23 mouse cellular contexts compared by ENCODE assay signal in the genomic region with DNA sequence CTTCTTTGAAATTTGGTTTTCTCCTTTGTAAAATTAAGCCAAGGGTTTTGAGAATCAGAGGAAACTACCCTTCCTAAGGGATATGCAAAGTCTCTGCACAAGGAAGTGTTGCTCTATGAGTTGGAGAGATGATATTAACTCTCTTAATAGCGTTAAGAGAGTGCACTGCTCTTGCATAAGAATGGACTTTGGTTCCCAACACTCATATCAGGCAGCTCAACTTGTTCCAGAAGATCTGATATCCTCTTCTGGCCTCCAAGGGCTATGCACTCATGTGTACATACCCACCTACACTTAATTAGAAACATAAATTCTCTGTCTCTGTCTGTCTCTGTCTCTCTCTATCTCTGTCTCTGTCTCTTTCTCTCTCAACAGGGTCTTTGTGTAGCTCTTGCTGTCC.
A peak's percentile ranks its signal among the peaks of the same experiment; 100 is the strongest.
DNase-seq lines count a peak whose midpoint lies in the region; ATAC-seq and TF ChIP-seq lines count a peak whose summit lies in the region.
"Had no signal": no experiment of that assay in that cellular context is flagged by ENCODE, and none has a peak within 500 bp of the region (broad histone marks: within the 10 kb centered on the region; RNA-seq: fewer than 3 reads in every experiment).

No protein-coding gene starts in this region.

- ATAC-seq in liver, postnatal 0 days, result no peak
- ATAC-seq in intestine, embryonic 15.5 days, result peak; percentile 90
- peak; percentile 91 for ATAC-seq in intestine, postnatal 0 days
- peak; percentile 91 for ATAC-seq in stomach, postnatal 0 days (ENCODE audit: low FRiP score, low TSS enrichment)
- ATAC-seq in inflammation-experienced regulatory T-cells, adult 6 months, result no peak
- ATAC-seq: activated CD4-positive, CD25-positive, alpha-beta regulatory T cell, adult 4 months; forebrain, embryonic 13.5 days; Patski had no signal

- H3K36me3 ChIP-seq in liver, adult 2 months (ENCODE audit: control insufficient read depth, insufficient read depth, low read length), result no peaks in the 10 kb centered on the region
- H3K36me3 ChIP-seq in liver, postnatal 0 days (replicated peaks; ENCODE audit: insufficient read depth, low read length), result no peaks in the 10 kb centered on the region
- H3K36me3 ChIP-seq in intestine, embryonic 15.5 days, result no peaks in the 10 kb centered on the region
- H3K36me3 ChIP-seq in intestine, postnatal 0 days (ENCODE audit: control insufficient read depth, insufficient read depth), result no peaks in the 10 kb centered on the region
- no peaks in the 10 kb centered on the region for H3K36me3 ChIP-seq in stomach, postnatal 0 days (ENCODE audit: control insufficient read depth, insufficient read depth, low read length)
- H3K36me3 ChIP-seq: embryonic facial prominence, embryonic 10.5 days; embryonic facial prominence, embryonic 12.5 days; G1E had no signal

- no peak for TF ChIP-seq POLR2A in liver, adult 2 months (IDR thresholded peaks at IDR 0.05; ENCODE audit: extremely low read depth, insufficient read depth, low read length)

- no peak for TF ChIP-seq EP300 in liver, postnatal 0 days (IDR thresholded peaks at IDR 0.05; ENCODE audit: low read depth)
- TF ChIP-seq EP300 in stomach, postnatal 0 days (optimal IDR thresholded peaks at IDR 0.05), result no peak

- H3K4me1 ChIP-seq in liver, adult 2 months (ENCODE audit: control insufficient read depth, insufficient read depth, low read length), result no peaks in the 10 kb centered on the region
- H3K4me1 ChIP-seq in liver, postnatal 0 days (ENCODE audit: insufficient read depth), result no peaks in the 10 kb centered on the region
- no peaks in the 10 kb centered on the region for H3K4me1 ChIP-seq in intestine, embryonic 15.5 days (replicated peaks)
- H3K4me1 ChIP-seq in intestine, postnatal 0 days (replicated peaks; ENCODE audit: control insufficient read depth, insufficient read depth, low read length), result no peaks in the 10 kb centered on the region
- H3K4me1 ChIP-seq in stomach, postnatal 0 days (replicated peaks; ENCODE audit: control insufficient read depth, insufficient read depth), result no peaks in the 10 kb centered on the region
- H3K4me1 ChIP-seq: embryonic facial prominence, embryonic 10.5 days; embryonic facial prominence, embryonic 12.5 days; forebrain, embryonic 13.5 days had no signal

- TF ChIP-seq CTCF in liver, adult 2 months (IDR thresholded peaks at IDR 0.05; ENCODE audit: low read depth, low read length), result no peak
- no peak for TF ChIP-seq CTCF in liver, postnatal 0 days (IDR thresholded peaks at IDR 0.05; ENCODE audit: low read depth)
- peak; percentile 27 for TF ChIP-seq CTCF in intestine, postnatal 0 days (IDR thresholded peaks at IDR 0.05; ENCODE audit: low read depth)
- no peak for TF ChIP-seq CTCF in stomach, postnatal 0 days (IDR thresholded peaks at IDR 0.05; ENCODE audit: low read depth)

- H3K79me2 ChIP-seq in liver, adult 2 months (ENCODE audit: control insufficient read depth, insufficient read depth, low read length), result no peaks in the 10 kb centered on the region

- 21% methylated on average over 1 of the region's 1 CpGs for WGBS in liver, adult 2 months
- 36% methylated on average over 1 of the region's 1 CpGs for WGBS in liver, postnatal 0 days (ENCODE audit: insufficient replicate concordance)
- WGBS in intestine, embryonic 15.5 days, result 35% methylated on average over 1 of the region's 1 CpGs
- 33% methylated on average over 1 of the region's 1 CpGs for WGBS in intestine, postnatal 0 days
- WGBS in stomach, postnatal 0 days, result 39% methylated on average over 1 of the region's 1 CpGs

- H3K9ac ChIP-seq in liver, adult 2 months (ENCODE audit: low read depth, low read length), result no peak overlapping the region
- no peak overlapping the region for H3K9ac ChIP-seq in liver, postnatal 0 days (replicated peaks)
- H3K9ac ChIP-seq in intestine, embryonic 15.5 days, result no peak overlapping the region
- no peak overlapping the region for H3K9ac ChIP-seq in intestine, postnatal 0 days (ENCODE audit: low read depth, low read length)
- H3K9ac ChIP-seq in stomach, postnatal 0 days (ENCODE audit: low read length), result no peak overlapping the region
- H3K9ac ChIP-seq: embryonic facial prominence, embryonic 12.5 days; forebrain, embryonic 13.5 days had no signal

- H3K4me3 ChIP-seq in liver, adult 2 months (ENCODE audit: insufficient read depth, low read depth, low read length), result no peak overlapping the region
- H3K4me3 ChIP-seq in liver, postnatal 0 days (ENCODE audit: low read depth, low read length), result no peak overlapping the region
- no peak overlapping the region for H3K4me3 ChIP-seq in intestine, embryonic 15.5 days (replicated peaks)
- H3K4me3 ChIP-seq in intestine, postnatal 0 days (ENCODE audit: low read depth, low read length), result no peak overlapping the region
- H3K4me3 ChIP-seq in stomach, postnatal 0 days (ENCODE audit: low read depth, low read length), result no peak overlapping the region
- H3K4me3 ChIP-seq: embryonic facial prominence, embryonic 10.5 days; embryonic facial prominence, embryonic 12.5 days; forebrain, embryonic 13.5 days had no signal

- no peak overlapping the region for H3K4me2 ChIP-seq in liver, postnatal 0 days (ENCODE audit: low read depth, low read length)
- no peak overlapping the region for H3K4me2 ChIP-seq in intestine, embryonic 15.5 days (replicated peaks)
- H3K4me2 ChIP-seq in intestine, postnatal 0 days (replicated peaks; ENCODE audit: low read depth), result no peak overlapping the region
- no peak overlapping the region for H3K4me2 ChIP-seq in stomach, postnatal 0 days (replicated peaks; ENCODE audit: low read depth)
- H3K4me2 ChIP-seq: embryonic facial prominence, embryonic 12.5 days; forebrain, embryonic 13.5 days had no signal

- DNase-seq in liver, adult 2 months (ENCODE audit: extremely low read depth, low read depth, low spot score), result peak; percentile 23
- no peak for DNase-seq in liver, postnatal 0 days
- DNase-seq in stomach, postnatal 0 days (ENCODE audit: low spot score), result no peak
- no peak for DNase-seq in spleen, postnatal 36 days (ENCODE audit: low spot score in 2 of 2)
- DNase-seq: adrenal gland, adult 8-10 months; adrenal gland, postnatal 14 days; adrenal gland, postnatal 36 days; B cell, adult 2 months; cerebellum, adult 11-12 months; cerebellum, adult 2 months; cerebellum, adult 9-10 months; cerebellum, postnatal 10 days; cerebellum, postnatal 25 days had no signal

- no peak overlapping the region for H3K27ac ChIP-seq in liver, adult 2 months (replicated peaks; ENCODE audit: insufficient read depth, low read depth, low read length)
- H3K27ac ChIP-seq in liver, postnatal 0 days (ENCODE audit: low read depth), result no peak overlapping the region
- no peak overlapping the region for H3K27ac ChIP-seq in intestine, embryonic 15.5 days
- no peak overlapping the region for H3K27ac ChIP-seq in intestine, postnatal 0 days (ENCODE audit: low read depth, low read length)
- H3K27ac ChIP-seq in stomach, postnatal 0 days (replicated peaks), result no peak overlapping the region
- H3K27ac ChIP-seq: embryonic facial prominence, embryonic 10.5 days; embryonic facial prominence, embryonic 12.5 days; forebrain, embryonic 13.5 days had no signal

- no peaks in the 10 kb centered on the region for H3K9me3 ChIP-seq in liver, postnatal 0 days (ENCODE audit: low read length)
- no peaks in the 10 kb centered on the region for H3K9me3 ChIP-seq in intestine, embryonic 15.5 days
- H3K9me3 ChIP-seq in intestine, postnatal 0 days (ENCODE audit: control insufficient read depth), result no peaks in the 10 kb centered on the region
- no peaks in the 10 kb centered on the region for H3K9me3 ChIP-seq in stomach, postnatal 0 days (ENCODE audit: control insufficient read depth, low read length)
- H3K9me3 ChIP-seq: embryonic facial prominence, embryonic 10.5 days; embryonic facial prominence, embryonic 12.5 days; forebrain, embryonic 13.5 days; G1E had no signal

- H3K27me3 ChIP-seq in liver, adult 2 months (ENCODE audit: control insufficient read depth, insufficient read depth, low read length), result no peaks in the 10 kb centered on the region
- no peaks in the 10 kb centered on the region for H3K27me3 ChIP-seq in liver, postnatal 0 days (ENCODE audit: insufficient read depth, low read length)
- no peaks in the 10 kb centered on the region for H3K27me3 ChIP-seq in intestine, embryonic 15.5 days (replicated peaks)
- no peaks in the 10 kb centered on the region for H3K27me3 ChIP-seq in intestine, postnatal 0 days (replicated peaks; ENCODE audit: control insufficient read depth, insufficient read depth, low read length)
- no peaks in the 10 kb centered on the region for H3K27me3 ChIP-seq in stomach, postnatal 0 days (ENCODE audit: control insufficient read depth, insufficient read depth, low read length)
- H3K27me3 ChIP-seq: CH12.LX; embryonic facial prominence, embryonic 12.5 days; forebrain, embryonic 13.5 days had no signal

Comparison
In these comparisons a context has a peak if more than half of its experiments do, and no peak if none do; other contexts are left out.
1. ATAC-seq: peak in intestine, embryonic 15.5 days (single experiment), intestine, postnatal 0 days (single experiment) and stomach, postnatal 0 days (single experiment); none in liver, postnatal 0 days (single experiment) and inflammation-experienced regulatory T-cells, adult 6 months (single experiment).